ENCODE assay signal across 23 mouse cellular contexts in the genomic region with DNA sequence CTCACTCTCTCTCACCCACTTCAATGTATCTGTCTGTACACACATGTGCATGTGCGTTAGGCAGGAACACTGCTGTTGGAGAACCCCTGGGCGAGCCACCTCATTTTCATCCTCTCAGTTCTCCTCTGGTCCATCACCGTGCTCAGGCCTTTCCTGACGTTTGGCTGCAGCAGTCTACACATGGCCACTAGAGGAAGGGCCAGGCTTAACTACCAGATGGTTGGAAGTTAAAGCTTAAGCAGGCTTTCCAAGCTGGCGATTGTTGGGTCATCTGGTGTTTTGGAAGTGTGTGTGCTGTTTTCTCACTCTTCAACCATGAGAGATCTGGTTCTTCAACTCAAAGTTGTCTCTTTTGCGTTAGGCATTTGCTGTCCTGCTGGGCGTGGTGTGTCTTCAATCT.
DNase-seq lines count a peak whose midpoint lies in the region; ATAC-seq and TF ChIP-seq lines count a peak whose summit lies in the region.
"Had no signal": no experiment of that assay in that cellular context is flagged by ENCODE, and none has a peak within 500 bp of the region (broad histone marks: within the 10 kb centered on the region; RNA-seq: fewer than 3 reads in every experiment).

No protein-coding gene starts in this region.

- no peak overlapping the region for H3K27ac ChIP-seq in layer of hippocampus, adult 2 months
- no peak overlapping the region for H3K27ac ChIP-seq in midbrain, postnatal 0 days (ENCODE audit: low read depth, low read length)
- H3K27ac ChIP-seq in midbrain, embryonic 14.5 days (replicated peaks; ENCODE audit: low read depth, low read length): no peak overlapping the region
- H3K27ac ChIP-seq: embryonic facial prominence, embryonic 12.5 days; embryonic facial prominence, embryonic 15.5 days; gastrocnemius, adult 2 months; hindbrain, embryonic 15.5 days; intestine, embryonic 15.5 days had no signal

- no peaks in the 10 kb centered on the region for H3K9me3 ChIP-seq in midbrain, postnatal 0 days (ENCODE audit: low read length)
- no peaks in the 10 kb centered on the region for H3K9me3 ChIP-seq in midbrain, embryonic 14.5 days (ENCODE audit: control insufficient read depth, low read length)
- H3K9me3 ChIP-seq: embryonic facial prominence, embryonic 12.5 days; embryonic facial prominence, embryonic 15.5 days; hindbrain, embryonic 15.5 days; intestine, embryonic 15.5 days had no signal

- no peak for ATAC-seq in midbrain, postnatal 0 days (ENCODE audit: low FRiP score)
- no peak for ATAC-seq in midbrain, embryonic 14.5 days (ENCODE audit: low FRiP score, low TSS enrichment)
- ATAC-seq: activated CD4-positive, CD25-positive, alpha-beta regulatory T cell, adult 4 months; CD4-positive, CD25-positive, alpha-beta regulatory T cell, adult 4 months; forebrain, embryonic 14.5 days; forebrain, postnatal 0 days; intestine, embryonic 15.5 days had no signal

- no peak overlapping the region for H3K4me3 ChIP-seq in layer of hippocampus, adult 2 months
- no peak overlapping the region for H3K4me3 ChIP-seq in midbrain, postnatal 0 days (ENCODE audit: low read depth, low read length)
- H3K4me3 ChIP-seq in midbrain, embryonic 14.5 days (replicated peaks; ENCODE audit: low read depth, low read length): no peak overlapping the region
- H3K4me3 ChIP-seq: embryonic facial prominence, embryonic 12.5 days; embryonic facial prominence, embryonic 15.5 days; gastrocnemius, adult 2 months; hindbrain, embryonic 15.5 days; intestine, embryonic 15.5 days had no signal

- TF ChIP-seq CTCF in layer of hippocampus, adult 2 months (conservative IDR thresholded peaks at IDR 0.05): peak; percentile 15; the same call in 1 of the 2 replicates
- TF ChIP-seq CTCF in midbrain, postnatal 0 days (IDR thresholded peaks at IDR 0.05): peak; percentile 10; the same call in 1 of the 2 replicates

- H3K9ac ChIP-seq in midbrain, postnatal 0 days (replicated peaks; ENCODE audit: low read length, poor library complexity, severe bottlenecking): no peak overlapping the region
- H3K9ac ChIP-seq in midbrain, embryonic 14.5 days (replicated peaks; ENCODE audit: low read length): no peak overlapping the region
- H3K9ac ChIP-seq: embryonic facial prominence, embryonic 12.5 days; embryonic facial prominence, embryonic 15.5 days; forebrain, postnatal 0 days; hindbrain, embryonic 15.5 days; intestine, embryonic 15.5 days had no signal

- WGBS in midbrain, postnatal 0 days: 93% methylated on average over 7 of the region's 7 CpGs
- 92% methylated on average over 7 of the region's 7 CpGs for WGBS in midbrain, embryonic 14.5 days

- no peaks in the 10 kb centered on the region for H3K27me3 ChIP-seq in midbrain, postnatal 0 days (ENCODE audit: insufficient read depth, low read length)
- H3K27me3 ChIP-seq in midbrain, embryonic 14.5 days (ENCODE audit: control insufficient read depth, insufficient read depth, low read length): no peaks in the 10 kb centered on the region
- H3K27me3 ChIP-seq: embryonic facial prominence, embryonic 12.5 days; embryonic facial prominence, embryonic 15.5 days; hindbrain, embryonic 15.5 days; intestine, embryonic 15.5 days had no signal

- no peaks in the 10 kb centered on the region for H3K36me3 ChIP-seq in midbrain, postnatal 0 days (ENCODE audit: insufficient read depth, low read length)
- no peaks in the 10 kb centered on the region for H3K36me3 ChIP-seq in midbrain, embryonic 14.5 days (ENCODE audit: control insufficient read depth, insufficient read depth, low read length)
- H3K36me3 ChIP-seq: embryonic facial prominence, embryonic 12.5 days; embryonic facial prominence, embryonic 15.5 days; hindbrain, embryonic 15.5 days; intestine, embryonic 15.5 days had no signal

- peak; percentile 45 to 48 for DNase-seq in cerebellum, postnatal 14 days
- no peak for DNase-seq in cerebellum, adult 8-10 months
- no peak for DNase-seq in layer of hippocampus, adult 2 months (ENCODE audit: low spot score in 2 of 2)
- no peak for DNase-seq in layer of hippocampus, postnatal 10 days (ENCODE audit: low spot score in 2 of 2)
- peak; percentile 36 for DNase-seq in midbrain, postnatal 0 days (ENCODE audit: low spot score)
- DNase-seq in midbrain, embryonic 14.5 days: no peak
- peak; percentile 68 for DNase-seq in retina, postnatal 1 day
- no peak for DNase-seq in right cerebral cortex, postnatal 36 days (ENCODE audit: low spot score in 2 of 2)
- DNase-seq: adrenal gland, postnatal 10 days; adrenal gland, postnatal 36 days; cerebellum, adult 11 months; forebrain, postnatal 0 days; gastrocnemius, adult 2 months; gastrocnemius, postnatal 14 days; heart, adult 11 months had no signal

- no peaks in the 10 kb centered on the region for H3K4me1 ChIP-seq in midbrain, postnatal 0 days (ENCODE audit: insufficient read depth, low read length)
- H3K4me1 ChIP-seq in midbrain, embryonic 14.5 days (ENCODE audit: control insufficient read depth, insufficient read depth, low read length): peaks cover 12% of the 10 kb centered on the region
- H3K4me1 ChIP-seq: embryonic facial prominence, embryonic 12.5 days; embryonic facial prominence, embryonic 15.5 days; intestine, embryonic 15.5 days had no signal

- H3K4me2 ChIP-seq in midbrain, postnatal 0 days (ENCODE audit: low read depth, low read length, poor library complexity, severe bottlenecking): no peak overlapping the region
- no peak overlapping the region for H3K4me2 ChIP-seq in midbrain, embryonic 14.5 days (ENCODE audit: low read length)
- H3K4me2 ChIP-seq: embryonic facial prominence, embryonic 12.5 days; embryonic facial prominence, embryonic 15.5 days; heart, embryonic 11.5 days; hindbrain, embryonic 15.5 days; intestine, embryonic 15.5 days had no signal

Comparison
In these comparisons a context has a peak if more than half of its experiments do, and no peak if none do; other contexts are left out.
1. DNase-seq: peak in cerebellum, postnatal 14 days (2 of 2), midbrain, postnatal 0 days (single experiment) and retina, postnatal 1 day (single experiment); none in cerebellum, adult 8-10 months (single experiment), layer of hippocampus, adult 2 months (0 of 2), layer of hippocampus, postnatal 10 days (0 of 2), midbrain, embryonic 14.5 days (single experiment) and right cerebral cortex, postnatal 36 days (0 of 2).